Mouse (Mus musculus) intestine, embryonic 15.5 days (tissue): ENCODE data around the gene Pi16. TPM values are rescaled to one million over a fixed set of nuclear protein-coding genes. Genes with fewer than 3 reads are reported as not detected.

ENCODE experiments used
- ATAC-seq: fragments of 200-750 bp; cut with Nextera tagmentation; 2 replicates; pipeline ENCODE4 v1.8.0; 2017; ENCODE audit warnings: moderate TSS enrichment, moderate library complexity
- H3K27ac ChIP-seq: fragments of 300-500 bp; sonication (generic); 2 replicates; pipeline ENCODE4 v1.5.1; 2015; ENCODE audit warnings: mild to moderate bottlenecking, inconsistent platforms
- H3K27me3 ChIP-seq: fragments of 300-500 bp; sonication (generic); replicated peaks from 2 replicates; pipeline ENCODE4 v1.6.1; 2015; ENCODE audit warnings: inconsistent platforms
- H3K36me3 ChIP-seq: fragments of 300-500 bp; sonication (generic); 2 replicates; pipeline ENCODE4 v1.6.1; 2015; ENCODE audit warnings: inconsistent platforms
- H3K4me1 ChIP-seq: fragments of 300-500 bp; sonication (generic); replicated peaks from 2 replicates; pipeline ENCODE4 v1.6.1; 2015; ENCODE audit warnings: inconsistent platforms
- H3K4me2 ChIP-seq: fragments of 300-500 bp; sonication (generic); replicated peaks from 2 replicates; pipeline ENCODE4 v1.6.1; 2015; ENCODE audit warnings: mild to moderate bottlenecking, inconsistent platforms
- H3K4me3 ChIP-seq: fragments of 300-500 bp; sonication (generic); replicated peaks from 2 replicates; pipeline ENCODE4 v1.5.1; 2015; ENCODE audit warnings: inconsistent platforms
- H3K9ac ChIP-seq: fragments of 300-500 bp; sonication (generic); 2 replicates; pipeline ENCODE4 v1.6.1; 2015; ENCODE audit warnings: inconsistent platforms
- H3K9me3 ChIP-seq: fragments of 300-500 bp; sonication (generic); 2 replicates; pipeline ENCODE4 v1.6.1; 2016; ENCODE audit warnings: inconsistent platforms
- WGBS: fragments of 180-500 bp; shearing (Covaris S2); methylation state at CpG from one replicate; pipeline ENCODE4 v1.1.7; 2015; 5-methylcytosine and 5-hydroxymethylcytosine counted together
- polyA plus RNA-seq: library from polyadenylated mRNA; unstranded; fragments of >200 nt; fragmentation: Nextera tagmentation; extraction: Ambion mirVana; gene quantifications from 2 replicates; pipeline ENCODE4 v1.2.1, GENCODE M21; 2015

Pi16 gene
- polyA plus RNA-seq, 1 experiment from 2014 or later = 0.72 TPM

DNA sequence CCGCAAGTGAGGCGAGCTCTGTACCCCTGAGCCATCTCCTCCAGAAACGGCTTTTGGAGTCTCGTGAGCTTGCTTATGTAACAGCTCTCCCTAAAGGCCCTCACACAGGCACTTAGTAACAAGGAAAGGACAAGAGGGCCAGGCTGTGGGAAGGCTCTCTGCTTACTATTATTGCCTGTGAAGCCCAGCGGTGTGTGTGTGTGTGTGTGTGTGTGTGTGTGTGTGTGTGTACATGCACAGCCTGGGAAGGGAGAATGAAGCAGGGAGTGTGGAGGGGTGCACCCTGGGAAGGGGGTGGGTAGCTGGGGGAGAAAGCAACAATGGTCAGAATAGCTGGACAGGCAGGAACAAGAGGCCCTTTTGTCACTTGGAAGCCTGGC, 38.0 kb downstream of the Pi16 start:
- no peak overlapping the region for H3K9ac ChIP-seq
- no peaks in the 10 kb centered on the region for H3K36me3 ChIP-seq
- ATAC-seq = peak; percentile 38
- peaks cover 23% of the 10 kb centered on the region for H3K4me1 ChIP-seq
- WGBS = 34% methylated on average over 5 of the region's 5 CpGs
- H3K9me3 ChIP-seq = no peaks in the 10 kb centered on the region
- no peak overlapping the region for H3K4me3 ChIP-seq
- peak overlapping the region; percentile 85 for H3K27ac ChIP-seq
- no peak overlapping the region for H3K4me2 ChIP-seq
- H3K27me3 ChIP-seq = no peaks in the 10 kb centered on the region

- WGBS = 17% methylated on average over 17 of the region's 17 CpGs
- Histone ChIP-seq H3K27ac (peak overlapping the region; percentile 85), H3K9me3 (no peaks in the 10 kb centered on the region), H3K27me3 (no peaks in the 10 kb centered on the region), H3K4me3 (peak overlapping the region; percentile 25), H3K4me2 (peak overlapping the region; percentile 61), H3K36me3 (no peaks in the 10 kb centered on the region), H3K9ac (peak overlapping the region; percentile 29; the same call in 1 of the 2 replicates), H3K4me1 (peaks cover 25% of the 10 kb centered on the region)
- peak; percentile 51 for ATAC-seq
These were observed 38.5 kb downstream of the Pi16 start for GRCm38 (mm10) chr17:29355841-29356478.

DNA sequence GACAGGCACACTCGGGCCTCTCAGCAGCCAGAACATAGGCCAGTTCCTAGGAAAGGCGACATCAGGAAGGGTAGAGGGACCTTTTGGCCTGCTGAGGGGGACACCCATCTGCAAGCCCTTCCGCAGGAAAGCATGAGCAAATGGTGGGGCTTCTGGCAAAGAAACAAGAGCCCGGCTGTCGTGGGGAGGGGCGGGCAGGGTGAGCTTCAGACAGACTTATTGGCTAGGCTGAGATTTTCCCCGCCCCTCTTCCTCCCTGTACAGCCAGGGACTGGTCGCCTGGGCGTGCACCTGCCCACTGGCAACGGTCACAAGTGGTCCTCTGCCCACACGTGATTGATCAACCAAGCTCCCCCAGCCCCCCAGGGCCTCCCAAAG, 39.0 kb downstream of the Pi16 start:
- Histone ChIP-seq H3K9me3 (no peaks in the 10 kb centered on the region), H3K36me3 (no peaks in the 10 kb centered on the region), H3K27me3 (no peaks in the 10 kb centered on the region), H3K27ac (peak overlapping the region; percentile 85), H3K9ac (peak overlapping the region; percentile 29), H3K4me2 (peak overlapping the region; percentile 61), H3K4me1 (peaks cover 27% of the 10 kb centered on the region), H3K4me3 (peak overlapping the region; percentile 25)
- 6% methylated on average over 11 of the region's 11 CpGs for WGBS
- peak; percentile 88 for ATAC-seq

DNA sequence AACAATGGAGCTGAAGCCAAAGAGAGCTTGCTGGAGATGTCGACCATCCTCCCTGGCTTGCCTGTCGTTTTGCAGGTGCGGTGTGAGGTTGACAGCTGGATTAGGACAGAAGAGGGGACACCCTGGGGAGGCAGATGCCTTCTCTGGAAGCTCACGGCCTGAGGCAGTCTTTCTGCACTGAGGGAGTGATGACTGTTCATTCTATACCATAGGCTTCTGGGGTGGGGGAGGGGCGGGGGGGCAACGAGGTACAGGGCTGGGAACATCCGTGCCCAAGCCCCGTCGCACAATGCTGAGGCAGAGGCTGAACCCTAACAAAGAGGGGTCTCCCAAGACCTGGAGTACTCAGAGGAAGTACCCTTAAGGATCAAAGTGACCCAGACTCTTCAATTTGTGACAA, 39.4 kb downstream of the Pi16 start:
- Histone ChIP-seq H3K4me3 (peak overlapping the region; percentile 25), H3K9ac (peak overlapping the region; percentile 29), H3K4me1 (peaks cover 27% of the 10 kb centered on the region), H3K4me2 (peak overlapping the region; percentile 61), H3K27ac (peak overlapping the region; percentile 85), H3K27me3 (no peaks in the 10 kb centered on the region), H3K36me3 (no peaks in the 10 kb centered on the region), H3K9me3 (no peaks in the 10 kb centered on the region)
- WGBS = 15% methylated on average over 9 of the region's 9 CpGs
- ATAC-seq = peak; percentile 24; the same call in 1 of the 2 replicates

- H3K4me3 ChIP-seq = no peak overlapping the region
- H3K27ac ChIP-seq = no peak overlapping the region
- H3K4me1 ChIP-seq = peaks cover 27% of the 10 kb centered on the region
- no peaks in the 10 kb centered on the region for H3K9me3 ChIP-seq
- H3K27me3 ChIP-seq = no peaks in the 10 kb centered on the region
- no peak overlapping the region for H3K9ac ChIP-seq
- ATAC-seq = no peak
- H3K4me2 ChIP-seq = no peak overlapping the region
- H3K36me3 ChIP-seq = no peaks in the 10 kb centered on the region
- 69% methylated on average over 3 of the region's 3 CpGs for WGBS
These were observed 41.4 kb downstream of the Pi16 start for GRCm38 (mm10) chr17:29358928-29359327.

DNA sequence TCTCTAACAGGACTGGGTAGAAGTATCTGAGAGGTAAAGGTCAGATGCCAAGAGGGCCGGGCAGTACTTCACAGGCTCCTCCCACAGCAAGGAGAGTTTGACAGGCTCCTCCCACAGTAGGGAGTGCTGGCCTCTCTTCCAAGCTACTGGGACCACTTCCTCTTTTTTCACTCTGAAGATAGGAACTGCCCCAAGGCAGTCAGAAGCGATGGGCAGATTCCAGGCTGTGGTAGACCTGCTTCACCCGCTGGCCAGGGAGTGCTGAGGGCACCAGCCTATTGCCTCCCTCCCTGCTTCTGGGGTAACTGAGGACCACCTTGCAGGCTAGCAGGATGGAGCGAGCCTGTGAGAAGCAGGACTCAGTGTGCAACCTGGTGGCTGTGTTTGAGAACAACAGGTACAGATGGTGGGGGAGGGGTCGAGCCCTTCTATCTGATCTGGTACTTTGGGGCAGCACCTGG, 43.3 kb downstream of the Pi16 start, which contains the start of gene Fgd2:
Fgd2 (plus strand) TSS at position 154 of the 461 bp plus-strand sequence.
- Histone ChIP-seq H3K4me1 (peaks cover 18% of the 10 kb centered on the region), H3K27me3 (no peaks in the 10 kb centered on the region), H3K9me3 (no peaks in the 10 kb centered on the region), H3K9ac (0 out of 2 replicates have a peak within 1 kb of the TSS, but pooled peaks have one; percentile 24), H3K4me2 (no peak within 1 kb of the TSS; the same call in 1 of the 2 replicates), H3K36me3 (no peaks in the 10 kb centered on the region), H3K27ac (no peak within 1 kb of the TSS), H3K4me3 (no peak within 1 kb of the TSS)
- ATAC-seq = peak; percentile 34; the same call in 1 of the 2 replicates
- WGBS = 17% methylated on average over 5 of the region's 5 CpGs

- Histone ChIP-seq H3K4me2 (no peak overlapping the region), H3K27me3 (no peaks in the 10 kb centered on the region), H3K27ac (no peak overlapping the region), H3K9ac (no peak overlapping the region), H3K36me3 (no peaks in the 10 kb centered on the region), H3K9me3 (no peaks in the 10 kb centered on the region), H3K4me3 (no peak overlapping the region), H3K4me1 (0 out of 2 replicates have a peak, but pooled peaks cover 5% of the 10 kb centered on the region)
- no peak for ATAC-seq
- 57% methylated on average over 8 of the region's 8 CpGs for WGBS
These were observed 44.7 kb downstream of the Pi16 start for GRCm38 (mm10) chr17:29361982-29362691.

DNA sequence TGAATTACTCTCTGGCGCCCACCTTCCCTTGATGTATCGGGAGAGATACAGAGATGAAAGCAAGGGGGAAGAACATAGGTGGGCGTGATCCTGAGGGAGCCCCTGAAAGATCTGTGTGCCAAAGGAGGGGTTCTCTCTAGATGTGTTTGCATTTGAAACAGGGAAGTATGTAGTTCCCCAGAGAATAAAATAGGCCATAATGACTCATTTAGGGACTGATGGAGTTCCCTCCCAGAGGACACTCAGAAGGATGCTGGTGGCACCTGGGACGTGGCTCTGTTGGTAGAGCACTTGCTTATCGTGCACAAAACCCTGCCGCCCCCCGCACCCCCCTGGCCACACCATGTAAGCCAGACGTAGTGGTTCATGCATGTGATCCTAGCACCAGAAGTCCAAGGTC, 45.6 kb downstream of the Pi16 start:
- ATAC-seq = no peak
- Histone ChIP-seq H3K4me3 (no peak overlapping the region), H3K27ac (no peak overlapping the region), H3K4me1 (0 out of 2 replicates have a peak, but pooled peaks cover 4% of the 10 kb centered on the region), H3K36me3 (no peaks in the 10 kb centered on the region), H3K9ac (no peak overlapping the region), H3K9me3 (no peaks in the 10 kb centered on the region), H3K27me3 (no peaks in the 10 kb centered on the region), H3K4me2 (no peak overlapping the region)
- WGBS = 72% methylated on average over 8 of the region's 8 CpGs

DNA sequence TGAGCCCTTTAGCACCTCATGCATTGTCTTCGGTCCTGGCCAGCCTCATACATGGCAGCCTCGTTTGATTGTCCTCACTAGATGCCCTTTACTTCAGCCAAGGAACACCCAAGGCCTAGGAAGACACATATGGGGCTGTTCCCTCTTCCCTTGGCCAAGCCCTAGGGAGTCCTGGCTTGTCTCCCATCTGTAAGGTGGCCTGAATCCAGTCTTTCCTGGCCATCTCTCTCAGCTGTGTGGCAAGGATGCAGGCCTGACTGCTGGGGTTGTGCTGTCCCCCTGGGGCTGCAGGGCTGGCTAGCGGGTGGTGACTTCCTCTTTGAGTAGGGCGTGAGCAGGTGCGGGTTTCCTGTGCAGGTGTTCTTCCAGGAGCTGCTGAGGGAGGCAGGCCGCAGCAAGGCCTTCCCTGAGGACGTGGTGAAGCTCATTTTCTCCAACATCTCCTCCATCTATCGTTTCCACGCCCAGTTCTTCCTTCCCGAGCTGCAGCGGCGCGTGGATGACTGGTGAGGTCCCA, 47.7 kb downstream of the Pi16 start:
- no peaks in the 10 kb centered on the region for H3K36me3 ChIP-seq
- no peaks in the 10 kb centered on the region for H3K27me3 ChIP-seq
- H3K4me3 ChIP-seq = no peak overlapping the region
- H3K9me3 ChIP-seq = no peaks in the 10 kb centered on the region
- WGBS = 81% methylated on average over 13 of the region's 13 CpGs
- no peak for ATAC-seq
- no peak overlapping the region for H3K9ac ChIP-seq
- H3K4me1 ChIP-seq = 0 out of 2 replicates have a peak, but pooled peaks cover 4% of the 10 kb centered on the region
- H3K4me2 ChIP-seq = no peak overlapping the region
- H3K27ac ChIP-seq = no peak overlapping the region

- H3K9ac ChIP-seq = peak overlapping the region; percentile 13; the same call in 1 of the 2 replicates
- H3K4me2 ChIP-seq = peak overlapping the region; percentile 56
- H3K36me3 ChIP-seq = no peaks in the 10 kb centered on the region
- H3K4me1 ChIP-seq = 0 out of 2 replicates have a peak, but pooled peaks cover 2% of the 10 kb centered on the region
- H3K9me3 ChIP-seq = no peaks in the 10 kb centered on the region
- H3K27ac ChIP-seq = no peak overlapping the region
- peak overlapping the region; percentile 20 for H3K4me3 ChIP-seq
- ATAC-seq = peak; percentile 83
- 23% methylated on average over 7 of the region's 7 CpGs for WGBS
- no peaks in the 10 kb centered on the region for H3K27me3 ChIP-seq
These were observed 51.2 kb downstream of the Pi16 start for GRCm38 (mm10) chr17:29368726-29369125.

GRCm38 (mm10) chr17:29370984-29371723, 53.7 kb downstream of the Pi16 start:
- WGBS = 8% methylated on average over 5 of the region's 5 CpGs
- peak; percentile 34; the same call in 1 of the 2 replicates for ATAC-seq
- Histone ChIP-seq H3K9me3 (no peaks in the 10 kb centered on the region), H3K9ac (no peak overlapping the region), H3K4me3 (no peak overlapping the region), H3K36me3 (no peaks in the 10 kb centered on the region), H3K27ac (no peak overlapping the region), H3K27me3 (no peaks in the 10 kb centered on the region), H3K4me2 (no peak overlapping the region), H3K4me1 (0 out of 2 replicates have a peak, but pooled peaks cover 2% of the 10 kb centered on the region)

- H3K4me1 ChIP-seq = 0 out of 2 replicates have a peak, but pooled peaks cover under 1% of the 10 kb centered on the region
- H3K9me3 ChIP-seq = no peaks in the 10 kb centered on the region
- no peak for ATAC-seq
- no peak overlapping the region for H3K4me3 ChIP-seq
- WGBS = 80% methylated on average over 10 of the region's 10 CpGs
- H3K4me2 ChIP-seq = no peak overlapping the region
- H3K27me3 ChIP-seq = no peaks in the 10 kb centered on the region
- no peak overlapping the region for H3K27ac ChIP-seq
- H3K36me3 ChIP-seq = no peaks in the 10 kb centered on the region
- no peak overlapping the region for H3K9ac ChIP-seq
These were observed 58.4 kb downstream of the Pi16 start for GRCm38 (mm10) chr17:29375871-29376270.
